8 mouse cellular contexts compared by ENCODE assay signal in the genomic region with DNA sequence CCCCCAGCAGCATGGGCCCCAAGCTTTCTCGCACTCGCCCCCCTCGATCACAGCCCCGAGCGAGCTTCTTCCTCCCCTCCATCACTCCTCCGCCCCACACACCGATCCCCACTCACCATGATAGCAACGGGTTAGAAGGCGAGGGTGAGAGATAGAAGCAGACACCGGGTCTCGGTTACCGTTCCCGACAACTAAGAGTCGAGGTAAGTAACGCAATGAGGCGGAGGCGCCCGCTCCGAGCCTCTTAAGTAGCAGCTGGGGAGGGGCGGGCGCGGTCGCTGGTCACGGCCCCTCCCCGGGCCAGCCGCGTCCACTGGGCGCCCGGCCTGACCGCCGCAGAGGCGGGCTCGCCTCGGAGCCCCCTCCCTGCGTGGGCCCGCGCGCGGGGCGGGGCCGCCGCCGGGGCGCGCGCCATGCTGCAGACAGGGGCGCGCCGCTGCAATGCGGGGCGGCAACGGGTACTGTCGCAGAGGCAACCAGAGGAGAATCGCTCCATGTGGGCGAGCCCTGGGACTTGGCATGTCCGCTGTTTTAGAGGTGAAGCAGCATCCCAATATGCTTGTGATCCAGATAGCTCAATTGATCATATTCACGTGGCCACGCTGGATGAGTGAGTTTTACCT. TPM values are rescaled to one million over a fixed set of nuclear protein-coding genes. Genes with fewer than 3 reads are reported as not detected.
DNase-seq lines count a peak whose midpoint lies in the region; ATAC-seq and TF ChIP-seq lines count a peak whose summit lies in the region.

A gene (minus strand): TSS at position 349 of the 623 bp plus-strand sequence.

- peak within 1 kb of the TSS; percentile 94 for H3K4me3 ChIP-seq in brown adipose tissue, adult 24 weeks (ENCODE audit: insufficient read depth, low read depth, low read length)
- peak within 1 kb of the TSS; percentile 87 for H3K4me3 ChIP-seq in heart, embryonic 13.5 days
- H3K4me3 ChIP-seq in liver, embryonic 11.5 days (ENCODE audit: low read depth, low read length) = peak within 1 kb of the TSS; percentile 84
- H3K4me3 ChIP-seq in myocyte = peak within 1 kb of the TSS; percentile 96

- peak; percentile 83 for ATAC-seq in CD4-positive, CD25-positive, alpha-beta regulatory T cell, adult 4 months
- peak; percentile 87 for ATAC-seq in erythroid progenitor cell, adult 5-6 weeks (replicated peaks; ENCODE audit: low FRiP score, poor library complexity, severe bottlenecking)
- peak; percentile 92 for ATAC-seq in heart, embryonic 13.5 days (ENCODE audit: extremely low read depth, insufficient number of reproducible peaks, low FRiP score, low TSS enrichment)
- peak; percentile 95 for ATAC-seq in liver, embryonic 11.5 days (replicated peaks; ENCODE audit: low FRiP score)

- DNase-seq in kidney, postnatal 10 days = peak; percentile 96
- DNase-seq in liver, embryonic 11.5 days (ENCODE audit: low spot score) = peak; percentile 92
- peak; percentile 92 to 95 for DNase-seq in spleen, postnatal 4 days (ENCODE audit: low spot score in 2 of 2)

- peak within 1 kb of the TSS; percentile 83 for H3K4me2 ChIP-seq in heart, embryonic 13.5 days
- peak within 1 kb of the TSS; percentile 99 for H3K4me2 ChIP-seq in liver, embryonic 11.5 days
- H3K4me2 ChIP-seq in myocyte (ENCODE audit: low read depth) = peak within 1 kb of the TSS; percentile 87

- H3K79me2 ChIP-seq in myocyte (ENCODE audit: control insufficient read depth, insufficient read depth) = peaks cover 27% of the 10 kb centered on the region

- under 1% methylated on average over 57 of the region's 58 CpGs for WGBS in heart, embryonic 13.5 days
- under 1% methylated on average over 57 of the region's 58 CpGs for WGBS in liver, embryonic 11.5 days

- peaks cover 3% of the 10 kb centered on the region for H3K4me1 ChIP-seq in brown adipose tissue, adult 24 weeks (ENCODE audit: control insufficient read depth, insufficient read depth, insufficient read length, low read length)
- H3K4me1 ChIP-seq in heart, embryonic 13.5 days = peaks cover 25% of the 10 kb centered on the region
- peaks cover 13% of the 10 kb centered on the region for H3K4me1 ChIP-seq in liver, embryonic 11.5 days (replicated peaks; ENCODE audit: control insufficient read depth, insufficient read depth, low read length)

- H3K9me3 ChIP-seq in heart, embryonic 13.5 days = no peaks in the 10 kb centered on the region
- no peaks in the 10 kb centered on the region for H3K9me3 ChIP-seq in liver, embryonic 11.5 days (ENCODE audit: control insufficient read depth, low read length)

- peak within 1 kb of the TSS; percentile 99 for H3K9ac ChIP-seq in heart, embryonic 13.5 days
- peak within 1 kb of the TSS; percentile 96 for H3K9ac ChIP-seq in liver, embryonic 11.5 days (ENCODE audit: low read depth, low read length)

- TF ChIP-seq POLR2A in myocyte (IDR thresholded peaks at IDR 0.05; ENCODE audit: insufficient read length, low read depth) = peak; percentile 85

- H3ac ChIP-seq in myocyte (ENCODE audit: control insufficient read depth, insufficient read length) = peak within 1 kb of the TSS; percentile 36

- peak within 1 kb of the TSS; percentile 78 for H3K27ac ChIP-seq in brown adipose tissue, adult 24 weeks (replicated peaks; ENCODE audit: low read depth, low read length)
- peak within 1 kb of the TSS; percentile 100 for H3K27ac ChIP-seq in heart, embryonic 13.5 days (replicated peaks)
- H3K27ac ChIP-seq in liver, embryonic 11.5 days (ENCODE audit: low read depth, low read length) = peak within 1 kb of the TSS; percentile 99

- peaks cover 22% of the 10 kb centered on the region for H3K36me3 ChIP-seq in heart, embryonic 13.5 days
- H3K36me3 ChIP-seq in liver, embryonic 11.5 days (ENCODE audit: control insufficient read depth, insufficient read depth, low read length) = peaks cover 2% of the 10 kb centered on the region; the same call in 1 of the 2 replicates
- H3K36me3 ChIP-seq in myocyte (ENCODE audit: control insufficient read depth, insufficient read depth) = peaks cover 18% of the 10 kb centered on the region

- no peaks in the 10 kb centered on the region for H3K27me3 ChIP-seq in heart, embryonic 13.5 days (replicated peaks)
- H3K27me3 ChIP-seq in liver, embryonic 11.5 days (replicated peaks; ENCODE audit: control insufficient read depth, insufficient read depth, low read length) = no peaks in the 10 kb centered on the region
- H3K27me3 ChIP-seq in myocyte (ENCODE audit: control insufficient read depth, insufficient read depth, insufficient read length) = no peaks in the 10 kb centered on the region

TF ChIP-seq in myocyte, 11 proteins besides CTCF, POLR2A, EP300 and RAD21:
- TF ChIP-seq MYOG (IDR thresholded peaks at IDR 0.05; ENCODE audit: control insufficient read depth in 1 of 3, insufficient read depth in 1 of 3, insufficient read length in 2 of 3, low read depth in 2 of 3) = peak in 1 of 3 experiments; percentile 66
- TF ChIP-seq MYOD1 (IDR thresholded peaks at IDR 0.05; ENCODE audit: control insufficient read depth in 1 of 3, insufficient read length in 2 of 3, low read depth in 2 of 3) = peak in 1 of 3 experiments; percentile 30
- peak; percentile 94 for TF ChIP-seq POLR2AphosphoS2 (IDR thresholded peaks at IDR 0.05; ENCODE audit: insufficient read length, low read depth)
- TF ChIP-seq MAX (IDR thresholded peaks at IDR 0.05; ENCODE audit: low read depth) = peak; percentile 33
- TF ChIP-seq USF1 (IDR thresholded peaks at IDR 0.05; ENCODE audit: low read depth) = no peak
- no peak for TF ChIP-seq TCF12 (IDR thresholded peaks at IDR 0.05; ENCODE audit: insufficient read depth, poor library complexity, severe bottlenecking)
- peak; percentile 30 for TF ChIP-seq E2F4 (IDR thresholded peaks at IDR 0.05; ENCODE audit: insufficient read depth)

RNA-seq across cellular contexts. Expression of the gene that starts here (rescaled TPM):
- polyA plus RNA-seq in CD4-positive, CD25-positive, alpha-beta regulatory T cell, adult 4 months (2017; shearing (Covaris generic)) = 100 to 1,000 TPM; 419 to 534 TPM
- 520 and 550 TPM in 2 replicates for polyA plus RNA-seq in brown adipose tissue, adult 24 weeks (2012; ENCODE audit: insufficient read depth, insufficient read length, missing spikeins)
- total RNA-seq in erythroid progenitor cell, adult 5-6 weeks (2015; ENCODE audit: low replicate concordance) = 2,503 and 2,754 TPM in 2 replicates
- total RNA-seq in erythroid progenitor cell, adult 5-6 weeks (2017; ENCODE audit: low replicate concordance) = 632 and 670 TPM in 2 replicates
- 1,584 and 1,655 TPM in 2 replicates for polyA plus RNA-seq in heart, embryonic 13.5 days (2015; fragmentation: Nextera tagmentation; extraction: Ambion mirVana)
- polyA plus RNA-seq in liver, embryonic 11.5 days (2014; fragmentation: Nextera tagmentation; extraction: Ambion mirVana) = 1,854 and 2,015 TPM in 2 replicates
- 2,204 TPM for polyA plus RNA-seq in myocyte (2012; fragmentation: generic; extraction: Trizol)

Comparison
In these comparisons a context has a peak if more than half of its experiments do, and no peak if none do; other contexts are left out.
1. Peak in every context shown above with its lines: DNase-seq, ATAC-seq, H3K4me3 ChIP-seq and H3K27ac ChIP-seq.